Mouse (Mus musculus) kidney, embryonic 15.5 days (tissue): ENCODE results near the gene Gpat3. TPM values are rescaled to one million over a fixed set of nuclear protein-coding genes. Genes with fewer than 3 reads are reported as not detected.

Source experiments
- ATAC-seq: fragments of 200-750 bp; cut with Nextera tagmentation; replicated peaks from 2 replicates; pipeline ENCODE4 v1.8.0; 2017; ENCODE audit warnings: moderate TSS enrichment; ENCODE audit not compliant: low FRiP score
- H3K27ac ChIP-seq: fragments of 300-500 bp; sonication (generic); 2 replicates; pipeline ENCODE4 v1.5.1; 2015; ENCODE audit warnings: mild to moderate bottlenecking, inconsistent platforms
- H3K27me3 ChIP-seq: fragments of 300-500 bp; sonication (generic); 2 replicates; pipeline ENCODE4 v1.6.1; 2015; ENCODE audit warnings: inconsistent platforms
- H3K36me3 ChIP-seq: fragments of 300-500 bp; sonication (generic); 2 replicates; pipeline ENCODE4 v1.6.1; 2015; ENCODE audit warnings: inconsistent platforms
- H3K4me1 ChIP-seq: fragments of 300-500 bp; sonication (generic); 2 replicates; pipeline ENCODE4 v1.6.1; 2015; ENCODE audit warnings: inconsistent platforms
- H3K4me2 ChIP-seq: fragments of 300-500 bp; sonication (generic); 2 replicates; pipeline ENCODE4 v1.6.1; 2015; ENCODE audit warnings: moderate library complexity, mild to moderate bottlenecking, inconsistent platforms
- H3K4me3 ChIP-seq: fragments of 300-500 bp; sonication (generic); replicated peaks from 2 replicates; pipeline ENCODE4 v1.5.1; 2015; ENCODE audit warnings: mild to moderate bottlenecking, inconsistent platforms
- H3K9ac ChIP-seq: fragments of 300-500 bp; sonication (generic); 2 replicates; pipeline ENCODE4 v1.6.1; 2015; ENCODE audit warnings: mild to moderate bottlenecking, inconsistent platforms
- H3K9me3 ChIP-seq: fragments of 300-500 bp; sonication (generic); replicated peaks from 2 replicates; pipeline ENCODE4 v1.6.1; 2016; ENCODE audit warnings: inconsistent platforms
- WGBS: fragments of 180-500 bp; shearing (Covaris S2); methylation state at CpG from one replicate; pipeline ENCODE4 v1.1.7; 2015; ENCODE audit warnings: mixed read lengths; 5-methylcytosine and 5-hydroxymethylcytosine counted together
- polyA plus RNA-seq: library from polyadenylated mRNA; unstranded; fragments of >200 nt; fragmentation: Nextera tagmentation; extraction: Ambion mirVana; gene quantifications from 2 replicates; pipeline ENCODE4 v1.2.1, GENCODE M21; 2015

The Gpat3 gene
- polyA plus RNA-seq, 1 experiment from 2014 or later = 1.7 TPM

- 31% methylated on average over 11 of the region's 11 CpGs for WGBS
- peaks cover 23% of the 10 kb centered on the region for H3K27me3 ChIP-seq
- no peak overlapping the region for H3K9ac ChIP-seq
- 0 out of 2 replicates have a peak overlapping the region, but pooled peaks have one; percentile 21 for H3K4me2 ChIP-seq
- no peaks in the 10 kb centered on the region for H3K9me3 ChIP-seq
- no peaks in the 10 kb centered on the region for H3K36me3 ChIP-seq
- H3K4me3 ChIP-seq = no peak overlapping the region
- H3K4me1 ChIP-seq = peaks cover 5% of the 10 kb centered on the region
- ATAC-seq = no peak
- H3K27ac ChIP-seq = no peak overlapping the region
These were observed 98.2 kb downstream of the Gpat3 start for GRCm38 (mm10) chr5:100943716-100944115.

DNA sequence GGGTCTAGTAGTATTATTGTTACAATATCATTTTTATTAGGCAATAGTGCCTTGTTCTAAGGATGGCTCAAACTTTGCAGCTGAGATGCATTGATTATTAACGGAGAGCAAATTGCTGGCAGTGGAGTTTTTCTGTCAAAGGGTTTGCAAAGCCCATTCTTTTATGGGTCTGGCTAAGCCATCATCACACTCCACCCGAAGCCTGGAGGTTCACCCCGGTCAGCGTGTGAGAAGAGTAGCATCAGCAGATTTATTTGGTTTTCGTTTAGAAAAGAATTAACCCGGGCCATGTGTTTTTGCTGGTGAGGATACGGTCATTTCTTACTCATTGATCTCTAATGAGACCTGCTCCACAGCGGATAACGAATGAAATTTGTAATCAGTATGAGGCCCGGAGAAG, 99.8 kb downstream of the Gpat3 start:
- H3K4me2 ChIP-seq = no peak overlapping the region
- no peak overlapping the region for H3K9ac ChIP-seq
- H3K4me1 ChIP-seq = peaks cover 5% of the 10 kb centered on the region
- no peaks in the 10 kb centered on the region for H3K9me3 ChIP-seq
- no peak for ATAC-seq
- H3K27me3 ChIP-seq = peaks cover 28% of the 10 kb centered on the region
- no peak overlapping the region for H3K27ac ChIP-seq
- H3K4me3 ChIP-seq = no peak overlapping the region
- no peaks in the 10 kb centered on the region for H3K36me3 ChIP-seq
- 66% methylated on average over 10 of the region's 10 CpGs for WGBS

Other genes with a start within 250 kb of the Gpat3 start
- gene Coq2, start 170.6 kb upstream of the Gpat3 start, polyA plus RNA-seq = 60.8 and 62.5 TPM in 2 replicates
- gene Hpse, start 126.0 kb upstream of the Gpat3 start, polyA plus RNA-seq = 3.3 and 4.2 TPM in 2 replicates
- 14.2 and 15.4 TPM in 2 replicates for gene Helq, start 47.1 kb upstream of the Gpat3 start, polyA plus RNA-seq
- 164 and 177 TPM in 2 replicates for gene Mrps18c, start 47.1 kb upstream of the Gpat3 start, polyA plus RNA-seq
- gene Abraxas1, start 24.7 kb upstream of the Gpat3 start, polyA plus RNA-seq = 34.3 and 36.5 TPM in 2 replicates